Mouse (Mus musculus): ENCODE measurements around the gene Gm4133. TPM values are rescaled to one million over a fixed set of nuclear protein-coding genes. Genes with fewer than 3 reads are reported as not detected.

Gene Gm4133
- not detected for polyA plus RNA-seq (2017; shearing (Covaris generic))

GRCm38 (mm10) chr7:20333965-20334364, at the start of gene Gm4133:
Gene Gm4133 (minus strand): TSS chr7:20334065.

GRCm38 (mm10) chr7:20375310-20375709, 41.4 kb upstream of the Gm4133 start, which contains the start of gene Gm5728:
Gene Gm5728 (minus strand): TSS chr7:20375410.

Other genes starting within 250 kb of the Gm4133 start
- 0.10 TPM for gene Vmn1r91, start 234.4 kb downstream of the Gm4133 start, polyA plus RNA-seq (2017; shearing (Covaris generic))
- not detected for gene Gm16442, start 211.5 kb downstream of the Gm4133 start, polyA plus RNA-seq (2017; shearing (Covaris generic))
- gene Vmn1r93, start 195.0 kb downstream of the Gm4133 start, polyA plus RNA-seq (2017; shearing (Covaris generic)): not detected
- not detected for gene Vmn1r94, start 165.7 kb downstream of the Gm4133 start, polyA plus RNA-seq (2017; shearing (Covaris generic))
- not detected for gene Vmn1r95, start 140.4 kb downstream of the Gm4133 start, polyA plus RNA-seq (2017; shearing (Covaris generic))
- not detected for gene Gm6164, start 128.5 kb downstream of the Gm4133 start, polyA plus RNA-seq (2017; shearing (Covaris generic))
- not detected for gene Gm4498, start 100.2 kb downstream of the Gm4133 start, polyA plus RNA-seq (2017; shearing (Covaris generic))
- gene Gm5890, start 71.2 kb downstream of the Gm4133 start, polyA plus RNA-seq (2017; shearing (Covaris generic)): not detected
- gene Gm5728, start 41.3 kb upstream of the Gm4133 start, polyA plus RNA-seq (2017; shearing (Covaris generic)): not detected
- gene Vmn1r100, start 83.9 kb upstream of the Gm4133 start, polyA plus RNA-seq (2017; shearing (Covaris generic)): not detected
- gene Vmn1r101, start 108.5 kb upstream of the Gm4133 start, polyA plus RNA-seq (2017; shearing (Covaris generic)): not detected
- gene Gm10670, start 140.9 kb upstream of the Gm4133 start, polyA plus RNA-seq (2017; shearing (Covaris generic)): not detected
- gene Vmn1r103, start 176.5 kb upstream of the Gm4133 start, polyA plus RNA-seq (2017; shearing (Covaris generic)): not detected
- gene Vmn1r104, start 199.8 kb upstream of the Gm4133 start, polyA plus RNA-seq (2017; shearing (Covaris generic)): not detected
- not detected for gene Gm5726, start 211.7 kb upstream of the Gm4133 start, polyA plus RNA-seq (2017; shearing (Covaris generic))
- gene Gm4141, start 242.2 kb upstream of the Gm4133 start, polyA plus RNA-seq (2017; shearing (Covaris generic)): not detected